Mouse (Mus musculus): ENCODE data around the gene Cstf2t.

DNA sequence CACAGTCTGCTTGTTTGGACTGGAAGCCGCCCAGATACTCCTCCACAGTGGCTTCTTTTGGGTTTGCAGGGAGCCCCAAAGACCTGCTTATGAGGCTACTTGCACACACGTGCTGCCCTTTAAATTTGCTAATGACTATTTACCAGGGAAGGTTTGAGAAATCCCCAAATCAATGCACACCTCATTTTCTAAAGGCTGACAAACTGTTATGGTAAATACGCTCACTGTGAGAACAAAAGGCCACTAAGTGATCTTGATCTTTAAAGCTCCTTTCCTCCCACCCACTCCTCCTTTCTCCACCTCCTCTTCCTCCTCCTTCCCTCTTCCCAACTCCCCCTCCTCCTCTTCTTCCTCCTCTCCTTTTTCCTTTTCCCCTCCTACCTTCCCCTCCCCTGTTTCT is 23.4 kb downstream of the Cstf2t start:
- TF ChIP-seq CTCF (IDR thresholded peaks at IDR 0.05): no peak
- TF ChIP-seq EP300 (IDR thresholded peaks at IDR 0.05): no peak

All from lung, postnatal 0 days (tissue).